Mouse (Mus musculus) common myeloid progenitor, adult 5-6 weeks (primary cell): ENCODE results near the gene Ppfibp2. TPM values are rescaled to one million over a fixed set of nuclear protein-coding genes. Genes with fewer than 3 reads are reported as not detected.
A peak's percentile ranks its signal among the peaks of the same experiment; 100 is the strongest.

Experiments
- ATAC-seq: replicated peaks from 2 replicates; pipeline ENCODE4 v1.8.0; 2016; ENCODE audit warnings: low read depth, mild to moderate bottlenecking, moderate TSS enrichment, inconsistent platforms; ENCODE audit not compliant: poor library complexity, severe bottlenecking
- total RNA-seq: library from RNA; stranded (forward); fragments of 200-1000, 187-1606 nt; gene quantifications from 2 replicates; pipeline ENCODE4 v1.2.3, GENCODE M21; 2017

Gene Ppfibp2
- total RNA-seq, 1 experiment from 2014 or later = 7.3 TPM

DNA sequence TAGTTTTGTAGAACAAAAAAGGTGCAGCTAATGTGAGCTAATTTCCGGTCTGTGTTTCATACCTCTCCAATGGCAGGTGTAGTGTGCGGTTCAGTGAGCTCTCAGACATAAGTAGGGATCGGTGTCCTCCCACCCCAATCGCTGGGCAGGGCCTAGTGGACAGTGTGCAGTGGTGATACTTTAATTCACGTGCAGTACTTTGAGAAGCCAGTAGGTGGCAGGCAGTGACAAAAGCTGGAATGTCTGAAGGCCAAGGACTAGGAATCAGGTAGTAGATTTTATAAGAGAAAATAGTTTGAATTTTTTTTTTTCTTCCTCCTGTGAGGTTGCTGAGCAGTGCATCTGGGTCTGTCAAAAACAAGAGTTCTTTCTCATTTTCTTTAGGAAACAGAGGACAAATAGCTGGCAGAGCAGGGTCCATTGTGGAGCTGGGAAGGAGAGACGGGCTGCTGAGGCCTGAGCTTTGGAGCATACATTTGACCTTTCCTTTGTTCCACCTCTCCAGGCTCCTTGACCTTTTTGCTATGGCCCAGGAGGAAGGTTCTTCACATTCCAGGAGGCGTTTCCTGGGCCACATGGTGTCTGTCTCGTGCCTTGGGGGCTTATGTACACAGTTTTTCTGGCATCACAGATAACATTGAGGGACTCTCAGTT lies 66.3 kb downstream of the Ppfibp2 start:
- ATAC-seq = peak; percentile 61

DNA sequence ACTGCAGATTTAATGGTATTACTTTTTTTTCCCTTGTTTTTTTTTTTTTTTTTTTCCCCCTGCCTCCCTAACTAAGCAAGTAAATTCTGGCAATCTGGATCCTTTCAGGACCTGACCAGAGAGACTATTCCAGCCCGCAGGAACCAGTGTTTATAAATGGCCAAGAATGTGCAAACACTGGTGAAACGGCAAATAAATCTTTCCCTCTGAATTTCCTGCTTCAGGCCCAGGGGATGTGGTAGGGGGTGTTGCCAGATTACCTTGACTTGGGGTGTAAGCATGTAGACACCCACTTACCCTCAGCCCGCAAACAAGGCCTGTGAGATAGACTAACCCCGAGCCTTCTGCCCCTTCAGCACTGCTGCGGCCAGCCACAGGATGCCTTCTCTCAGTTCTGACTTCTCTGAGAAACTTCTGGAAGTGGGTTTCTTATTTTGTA lies 66.9 kb downstream of the Ppfibp2 start:
- no peak for ATAC-seq

DNA sequence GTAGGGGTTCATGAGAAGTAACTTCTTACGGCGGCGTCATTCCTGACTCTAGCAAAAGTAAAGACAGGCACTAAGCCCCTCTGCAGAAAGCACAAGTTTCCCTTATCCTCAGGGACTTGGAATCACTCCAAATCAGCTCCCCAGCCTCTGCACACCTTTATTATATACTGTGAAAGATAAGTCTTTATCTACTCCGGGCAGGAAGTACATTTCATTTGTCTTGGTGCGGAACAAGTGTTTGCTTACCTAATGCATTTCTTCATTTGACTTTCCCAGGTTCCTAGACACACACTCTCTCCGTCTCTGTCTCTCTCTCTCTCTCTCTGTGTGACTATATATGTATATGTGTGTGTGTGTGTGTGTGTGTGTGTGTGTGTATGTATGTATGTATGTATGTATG lies 68.6 kb downstream of the Ppfibp2 start:
- ATAC-seq = no peak

DNA sequence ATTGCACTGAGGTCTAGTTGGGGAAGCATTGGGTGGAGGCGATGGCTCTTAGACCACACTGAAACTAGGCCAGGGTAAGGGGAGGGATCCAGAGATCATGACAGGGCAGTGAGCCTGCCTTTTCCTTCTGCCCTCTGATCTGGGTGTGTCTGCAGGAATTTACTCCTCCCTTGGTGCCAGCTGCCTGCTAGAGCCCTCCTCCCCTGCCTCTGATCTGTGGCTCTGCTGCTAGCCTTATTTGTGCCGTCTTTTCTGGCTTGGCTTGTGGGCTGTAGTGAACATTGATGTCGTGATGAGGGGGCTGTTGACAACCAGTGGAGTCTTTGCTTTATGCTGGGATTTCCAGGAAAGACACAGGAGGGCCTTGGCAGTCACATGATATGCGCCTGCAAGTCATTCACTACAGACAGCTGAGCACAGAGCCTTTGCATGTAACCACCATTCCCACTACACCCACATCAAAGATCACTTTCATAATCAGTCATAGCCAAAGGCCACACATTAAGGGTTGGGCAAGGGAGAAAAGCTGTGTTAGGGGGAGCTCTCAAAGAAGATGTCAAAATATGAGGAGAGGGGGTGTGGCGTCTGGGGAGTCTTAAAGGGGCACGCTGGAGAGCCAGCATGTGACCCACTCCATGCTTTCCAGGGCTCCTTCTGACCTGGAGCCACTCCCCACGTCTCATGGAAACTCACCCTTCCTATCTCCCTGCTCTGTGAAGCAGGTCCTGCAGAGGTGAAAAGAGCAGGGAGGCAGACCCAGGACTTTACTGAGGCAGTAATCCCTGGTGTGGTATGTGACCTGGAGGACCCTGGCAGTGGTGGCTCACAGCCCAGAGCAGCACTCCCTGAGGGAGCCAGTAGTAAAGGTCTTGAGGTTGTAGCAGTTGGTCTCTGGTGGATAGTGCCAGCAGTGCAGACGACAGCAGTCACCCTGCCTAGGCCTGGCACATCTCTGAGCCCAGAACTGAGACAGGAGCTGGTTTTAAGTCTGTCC lies 69.4 kb downstream of the Ppfibp2 start:
- peak; percentile 62 for ATAC-seq

DNA sequence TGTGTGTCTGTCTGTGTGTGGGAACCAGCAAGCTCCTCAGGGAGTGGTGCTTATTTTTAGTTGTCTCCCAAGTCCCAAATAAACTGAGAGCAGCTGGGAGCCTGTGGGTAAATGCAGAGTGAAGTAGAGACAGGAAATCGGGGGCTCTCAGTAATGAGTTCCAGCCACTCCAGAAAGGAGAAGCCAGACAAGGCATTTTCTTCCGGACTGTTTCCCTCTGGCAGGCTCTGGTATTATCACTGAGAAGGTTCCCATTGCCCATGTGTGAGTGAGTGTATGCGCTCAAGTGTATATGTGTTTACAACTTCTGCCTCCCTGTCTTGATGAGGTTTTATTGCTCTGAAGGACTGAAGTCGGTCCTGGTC lies 70.2 kb downstream of the Ppfibp2 start:
- ATAC-seq = peak; percentile 17; the same call in 1 of the 2 replicates

DNA sequence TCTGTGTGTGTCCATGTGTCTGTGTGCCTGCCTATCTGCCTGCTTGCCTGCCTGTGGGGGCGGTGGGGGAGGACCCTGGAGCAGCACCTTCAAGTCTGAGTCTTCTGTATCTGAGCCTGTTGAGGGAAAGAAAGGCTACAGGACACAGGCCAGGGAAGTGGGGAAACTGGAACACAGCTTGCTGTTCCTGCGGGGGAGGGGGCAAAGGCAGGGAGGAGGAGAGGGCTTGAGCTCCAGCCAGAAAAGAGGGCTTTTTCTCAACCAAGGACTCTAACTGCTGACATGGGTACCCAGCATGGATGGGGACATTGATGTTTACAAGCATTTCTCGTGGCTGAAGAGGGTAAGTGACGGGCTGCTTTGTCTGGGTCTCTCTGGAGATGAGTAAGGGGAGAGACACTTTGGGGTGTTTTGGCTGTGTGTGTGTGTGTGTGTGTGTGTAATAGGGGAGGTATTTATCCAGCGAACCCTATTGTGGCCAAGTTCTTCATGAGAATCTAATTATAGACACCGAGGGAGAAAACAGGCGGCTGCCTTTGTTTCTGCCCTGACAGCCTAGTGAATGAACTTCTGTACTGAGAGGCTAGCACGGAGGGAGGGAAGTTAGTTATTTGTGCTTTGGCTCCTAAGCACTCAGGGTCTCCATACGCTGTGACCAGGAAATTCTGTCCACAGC lies 70.7 kb downstream of the Ppfibp2 start:
- ATAC-seq = peak; percentile 4

DNA sequence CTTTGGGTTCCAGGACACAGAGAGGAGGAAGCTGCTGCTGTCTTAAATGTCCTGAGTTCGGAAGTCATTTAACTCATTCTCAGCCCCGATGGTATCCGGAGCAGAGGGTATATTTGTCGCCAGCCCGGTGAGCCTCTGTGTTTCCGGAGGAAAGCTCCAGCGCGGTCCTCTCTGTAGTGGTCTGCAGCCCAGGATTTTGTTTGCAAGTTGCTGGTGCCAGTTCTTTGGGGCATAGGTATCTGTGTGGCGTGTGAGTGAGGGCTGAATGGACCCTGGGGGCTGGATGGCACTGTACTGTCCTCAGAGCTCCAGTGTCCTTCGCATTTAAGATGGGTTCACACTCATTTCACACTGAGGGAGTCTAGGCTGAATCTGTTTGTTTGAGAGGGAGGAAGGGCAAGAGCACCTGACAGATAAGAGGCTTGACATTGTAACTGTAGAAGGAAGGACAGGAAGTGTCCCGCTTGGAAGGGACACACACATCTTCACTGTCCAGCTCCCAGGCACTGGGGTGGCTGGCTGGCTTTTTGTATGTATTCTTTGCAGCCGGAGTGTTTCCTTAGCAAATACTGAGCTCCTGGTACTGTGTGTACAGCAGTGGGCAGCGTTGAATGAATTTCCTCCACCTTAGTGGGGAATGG lies 71.4 kb downstream of the Ppfibp2 start:
- peak; percentile 12 for ATAC-seq

DNA sequence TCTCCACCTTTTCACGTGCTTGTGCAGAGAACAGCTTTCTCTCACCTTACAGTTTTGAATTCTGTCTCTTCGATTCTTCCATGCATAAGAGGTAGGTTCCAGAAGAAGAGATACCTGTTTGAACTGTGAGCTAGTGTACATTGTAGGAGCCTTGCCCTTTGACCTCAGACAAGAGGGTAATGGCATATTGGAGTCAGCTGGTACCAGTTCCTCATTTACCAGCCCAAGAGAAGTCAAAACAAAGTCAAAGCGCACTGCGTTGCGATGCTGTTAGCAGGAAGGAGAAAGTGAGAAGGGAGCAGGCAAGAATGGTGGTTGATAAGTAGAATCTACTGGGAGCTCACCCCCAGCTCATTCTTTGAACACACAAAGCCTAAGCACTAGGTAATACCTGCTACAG lies 73.5 kb downstream of the Ppfibp2 start:
- ATAC-seq = no peak

DNA sequence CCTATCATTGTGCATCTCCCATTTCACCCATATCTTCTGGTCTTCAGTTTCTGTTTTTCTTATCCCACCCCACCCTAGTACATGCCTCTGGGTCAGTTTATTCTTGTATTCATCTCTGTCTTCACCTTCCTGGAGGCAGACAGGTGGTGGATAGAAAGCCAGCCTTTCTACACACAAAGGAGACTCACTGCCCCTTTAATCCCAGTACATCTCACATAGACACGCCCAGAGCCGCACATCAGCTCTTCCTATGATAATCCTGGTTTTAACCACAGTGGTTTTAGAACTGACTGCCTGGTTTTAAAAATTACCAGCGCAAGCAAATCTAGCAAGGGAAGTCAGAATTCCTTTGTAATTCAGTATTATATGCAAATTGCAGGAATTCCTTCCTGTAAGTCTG lies 80.2 kb downstream of the Ppfibp2 start:
- ATAC-seq = peak; percentile 83

DNA sequence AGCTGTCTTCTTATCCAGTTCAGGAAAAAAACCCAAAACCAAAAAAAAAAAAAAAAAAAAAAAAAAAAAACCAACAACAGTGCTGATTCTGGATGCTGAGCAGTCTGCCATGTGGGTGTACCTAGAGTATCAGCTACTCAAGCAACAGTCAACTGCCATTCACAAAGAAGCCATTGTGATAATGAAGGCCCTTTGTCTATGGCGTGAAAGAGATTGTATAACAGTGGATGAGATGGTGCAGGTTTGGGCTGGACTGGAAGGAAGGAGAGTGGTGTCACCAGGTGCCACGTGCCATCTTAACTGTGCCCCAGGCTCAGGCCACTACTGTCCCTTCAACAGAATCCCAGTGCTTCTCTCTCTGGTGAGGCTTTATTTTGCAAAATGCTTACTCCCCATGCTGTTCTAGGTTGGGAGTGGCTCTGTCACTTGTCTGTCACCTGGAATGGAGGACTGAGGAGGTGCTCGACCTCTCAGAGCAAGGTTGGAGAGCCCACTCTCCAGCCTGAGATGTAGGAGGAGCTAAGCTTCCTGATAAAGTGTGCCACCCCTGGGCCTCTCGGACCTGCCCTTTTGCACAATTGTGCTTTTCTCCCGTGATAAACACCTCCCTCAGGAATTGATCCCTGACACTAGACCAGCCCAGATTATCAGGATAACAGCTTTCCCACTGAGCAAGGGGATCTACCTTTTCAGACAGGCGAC lies 85.3 kb downstream of the Ppfibp2 start:
- no peak for ATAC-seq

DNA sequence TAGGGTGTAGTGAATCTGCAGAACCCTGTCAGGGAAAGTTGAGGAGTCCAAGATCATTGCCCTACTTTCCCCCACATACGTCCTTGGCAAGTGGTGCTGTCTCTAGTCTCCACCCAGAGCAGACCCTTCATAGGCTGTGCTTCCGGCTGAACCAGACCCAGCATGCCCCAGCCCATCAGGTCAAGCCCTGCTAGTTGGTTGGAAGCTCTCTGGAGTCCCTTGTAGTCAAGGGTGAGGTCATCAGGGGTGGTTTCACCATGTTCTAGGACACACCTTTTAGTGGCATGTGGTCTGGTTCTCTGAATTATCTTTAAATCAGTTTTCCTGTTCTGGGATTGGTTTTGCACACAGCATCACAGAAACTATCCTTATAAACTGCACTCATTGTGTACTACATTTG lies 86.3 kb downstream of the Ppfibp2 start:
- ATAC-seq = no peak

DNA sequence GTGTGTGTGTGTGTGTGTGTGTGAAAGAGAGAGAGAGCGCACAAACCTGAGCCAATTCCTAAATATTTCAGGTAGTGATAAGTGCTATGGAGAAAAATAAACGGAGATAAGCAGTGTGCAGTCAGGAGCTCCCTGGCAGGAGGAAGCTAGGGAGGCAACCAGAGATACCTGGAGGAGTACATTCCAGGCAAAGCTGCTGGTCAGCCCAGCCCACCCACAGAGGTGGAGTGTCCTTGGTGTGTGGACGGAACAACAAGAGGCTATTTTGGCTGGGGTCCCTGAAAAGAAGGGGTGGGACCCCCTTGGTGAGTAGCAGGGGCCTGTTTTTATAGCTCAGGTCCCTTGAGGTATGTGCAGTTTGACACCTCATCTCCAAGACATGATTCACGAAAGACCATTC lies 88.2 kb downstream of the Ppfibp2 start:
- no peak for ATAC-seq

DNA sequence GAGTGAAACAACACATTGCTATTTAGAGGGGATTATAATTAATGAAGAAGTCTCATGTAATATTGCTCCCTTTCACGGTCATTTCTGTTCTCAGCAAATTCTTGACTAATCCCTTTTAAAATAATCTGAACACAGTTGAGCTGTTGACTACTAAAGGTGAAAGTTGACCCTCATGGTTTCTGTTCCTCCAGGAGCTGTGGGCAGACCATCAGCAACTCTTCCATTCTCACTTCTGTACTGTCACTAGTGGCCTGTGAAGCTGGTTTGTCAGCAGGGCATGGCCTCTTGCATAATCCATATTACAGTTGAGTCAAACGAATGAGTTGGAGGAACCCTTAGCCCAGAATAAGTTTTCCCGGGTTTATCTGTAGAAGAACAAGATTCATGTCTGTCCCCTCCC lies 88.6 kb downstream of the Ppfibp2 start:
- ATAC-seq = peak; percentile 84

DNA sequence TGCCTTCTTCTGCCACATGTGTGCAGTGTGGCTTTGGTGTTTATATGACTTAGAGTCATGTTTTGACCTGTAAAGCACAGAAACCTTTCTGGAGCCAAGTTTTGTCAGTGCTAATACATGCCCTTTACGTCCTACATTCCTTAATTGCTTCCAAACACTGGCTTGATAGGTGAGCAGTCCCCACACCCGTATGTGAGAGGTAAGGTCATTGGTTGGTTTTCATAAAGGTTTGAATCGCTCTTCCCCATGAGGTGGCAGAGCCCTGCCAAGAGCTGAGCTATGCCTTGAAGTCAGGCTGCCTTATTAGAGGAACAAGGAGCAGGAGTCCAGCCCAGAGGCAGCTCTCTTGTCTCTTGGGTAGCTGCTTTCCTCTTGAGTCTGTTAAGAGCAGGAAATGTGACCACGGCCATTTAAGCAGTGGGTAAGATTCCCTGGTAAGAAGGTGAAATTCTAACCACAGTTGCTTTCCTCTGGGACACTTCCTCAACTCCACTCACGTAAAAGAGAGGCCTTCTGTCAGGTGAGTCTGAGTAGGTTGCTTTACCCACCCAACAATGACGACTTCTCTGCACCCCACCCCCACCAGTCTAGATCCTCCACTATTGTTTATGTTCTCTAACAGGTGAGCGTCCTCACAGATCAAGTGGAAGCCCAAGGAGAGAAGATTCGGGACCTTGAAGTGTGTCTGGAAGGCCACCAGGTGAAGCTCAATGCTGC lies 90.4 kb downstream of the Ppfibp2 start:
- peak; percentile 29; the same call in 1 of the 2 replicates for ATAC-seq

DNA sequence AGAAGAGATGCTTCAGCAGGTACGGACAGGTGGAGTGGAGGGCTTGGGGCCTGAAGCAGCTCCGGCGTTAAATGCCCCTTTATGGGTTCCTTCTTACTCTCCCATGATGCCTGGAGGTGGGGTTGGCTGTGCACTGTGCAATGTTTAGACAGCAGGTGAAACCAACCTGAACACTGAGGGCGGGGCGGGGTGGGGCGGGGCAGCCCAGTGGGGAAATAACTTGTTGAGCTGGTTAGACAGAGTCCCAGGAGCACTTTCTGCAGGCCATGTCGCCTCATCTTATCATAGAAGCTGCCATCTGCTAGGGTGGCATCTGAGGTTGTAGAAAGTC lies 90.9 kb downstream of the Ppfibp2 start:
- ATAC-seq = no peak

DNA sequence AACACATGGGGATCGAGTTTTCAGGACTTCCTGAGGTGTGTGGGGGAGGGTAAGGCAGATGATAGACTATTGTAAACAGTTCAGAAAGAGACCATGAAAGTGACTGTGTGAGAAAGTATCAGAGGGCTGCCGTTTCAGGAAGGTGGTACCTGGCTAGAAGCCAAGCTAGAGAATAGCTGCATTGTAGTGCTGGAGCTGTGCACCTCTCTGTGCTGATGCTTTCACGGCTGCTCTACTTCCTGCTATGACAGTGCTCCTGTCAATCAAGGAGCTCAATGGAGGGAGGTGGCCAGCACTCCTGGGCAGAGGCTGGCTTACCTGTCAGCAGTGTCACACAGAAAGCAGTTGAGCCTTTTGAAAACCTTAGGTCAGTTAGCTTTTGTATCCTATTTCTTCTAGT lies 92.4 kb downstream of the Ppfibp2 start:
- no peak for ATAC-seq

DNA sequence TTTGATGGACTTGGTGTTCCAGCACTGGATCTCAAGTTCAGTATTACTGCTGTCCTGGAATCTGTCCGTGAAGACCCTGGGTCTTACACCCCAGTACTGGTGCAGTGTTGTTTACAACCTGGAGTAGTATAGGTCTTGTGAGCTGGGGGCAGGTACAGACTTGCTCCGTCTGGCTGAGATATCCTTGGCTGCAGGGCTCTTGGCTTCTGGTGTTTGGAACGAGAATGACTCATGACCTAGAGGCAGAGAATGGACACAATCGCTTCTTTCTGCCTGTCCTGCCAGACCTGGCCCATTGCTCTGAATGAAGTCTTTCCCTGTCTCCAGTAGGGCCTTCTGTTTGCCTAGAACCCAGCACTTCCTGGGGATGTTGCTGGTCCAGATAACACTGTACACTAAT lies 93.0 kb downstream of the Ppfibp2 start:
- ATAC-seq = no peak

DNA sequence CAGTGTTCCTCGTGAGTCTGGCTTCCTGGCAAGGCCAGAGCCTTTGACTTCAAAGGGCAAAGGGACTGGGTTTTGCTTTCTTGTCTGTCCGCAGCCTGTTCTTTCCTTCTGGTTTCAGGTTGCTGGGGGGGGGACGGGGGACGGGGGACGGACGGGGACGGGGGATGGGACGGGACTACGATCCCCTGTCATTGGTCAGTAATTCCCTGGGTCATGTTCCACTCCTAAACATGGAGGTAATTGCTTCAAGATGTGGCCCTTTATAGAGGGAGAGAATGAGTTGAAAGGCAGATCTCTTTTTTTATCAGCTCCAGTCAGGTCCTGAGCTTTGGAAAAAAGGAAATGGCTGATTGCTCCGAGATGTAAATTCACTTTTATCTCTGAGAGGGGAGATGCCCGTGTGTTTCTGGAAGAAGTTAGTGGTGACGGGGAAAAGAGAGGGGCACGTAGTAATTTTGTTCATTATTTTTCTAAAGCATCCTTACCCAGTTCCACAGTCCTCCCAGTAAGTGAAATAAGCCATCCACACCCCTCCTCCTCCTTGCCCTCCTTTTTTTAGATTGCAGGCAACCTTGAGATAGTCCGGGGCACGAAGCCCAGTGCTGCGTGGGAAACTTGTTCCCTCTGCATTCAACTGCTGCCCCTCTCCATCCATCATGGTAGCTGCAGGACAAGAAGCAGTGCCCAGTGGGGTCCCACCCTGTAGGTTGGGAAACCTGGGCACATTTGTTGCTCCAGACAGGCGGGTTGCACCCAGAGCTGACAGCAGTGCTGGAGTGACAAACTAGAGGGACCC lies 95.6 kb downstream of the Ppfibp2 start:
- ATAC-seq = no peak
